Mouse (Mus musculus): ENCODE measurements at regions not wholly inside any gene's neighbourhood (a gene's known extent, or its start where the extent isn't known, plus 50 kb on each side); places are given as distances from the start of the nearest gene placed in this dataset.

- no peaks in the 10 kb centered on the region for H3K27me3 ChIP-seq (ENCODE audit: control insufficient read depth, insufficient read depth, low read length)
- ATAC-seq (ENCODE audit: low FRiP score, low read depth) (no peak), DNase-seq (ENCODE audit: low spot score) (peak; percentile 54)
- H3K4me1 ChIP-seq (ENCODE audit: control insufficient read depth, insufficient read depth, low read length), result peaks cover 60% of the 10 kb centered on the region
- H3K4me2 ChIP-seq (replicated peaks; ENCODE audit: low read depth, low read length, severe bottlenecking), result peak overlapping the region; percentile 33
- H3K27ac ChIP-seq (replicated peaks; ENCODE audit: low read depth, low read length), result peak overlapping the region; percentile 72
- no peaks in the 10 kb centered on the region for H3K36me3 ChIP-seq (ENCODE audit: control insufficient read depth, insufficient read depth, low read length)
- no peak for TF ChIP-seq POLR2A (IDR thresholded peaks at IDR 0.05; ENCODE audit: borderline replicate concordance, extremely low read depth, insufficient read depth, insufficient read length)
- WGBS, result 26% methylated on average over 15 of the region's 15 CpGs
- H3K4me3 ChIP-seq (replicated peaks; ENCODE audit: low read length), result no peak overlapping the region
- no peak overlapping the region for H3K9ac ChIP-seq (ENCODE audit: low read depth, low read length, severe bottlenecking)
- no peaks in the 10 kb centered on the region for H3K9me3 ChIP-seq (ENCODE audit: control insufficient read depth, low read length)
These were observed 354.0 kb downstream of the Ptpru start for GRCm38 (mm10) chr4:131483958-131484605.

GRCm38 (mm10) chr4:131484607-131485111 lies 353.4 kb downstream of the Ptpru start:
- Histone ChIP-seq H3K36me3 (ENCODE audit: control insufficient read depth, insufficient read depth, low read length) (no peaks in the 10 kb centered on the region), H3K9me3 (ENCODE audit: control insufficient read depth, low read length) (no peaks in the 10 kb centered on the region), H3K4me1 (ENCODE audit: control insufficient read depth, insufficient read depth, low read length) (peaks cover 63% of the 10 kb centered on the region), H3K4me2 (replicated peaks; ENCODE audit: low read depth, low read length, severe bottlenecking) (peak overlapping the region; percentile 33), H3K9ac (ENCODE audit: low read depth, low read length, severe bottlenecking) (no peak overlapping the region), H3K27me3 (ENCODE audit: control insufficient read depth, insufficient read depth, low read length) (no peaks in the 10 kb centered on the region), H3K27ac (replicated peaks; ENCODE audit: low read depth, low read length) (peak overlapping the region; percentile 72), H3K4me3 (replicated peaks; ENCODE audit: low read length) (no peak overlapping the region)
- 12% methylated on average over 14 of the region's 14 CpGs for WGBS
- no peak for TF ChIP-seq POLR2A (IDR thresholded peaks at IDR 0.05; ENCODE audit: borderline replicate concordance, extremely low read depth, insufficient read depth, insufficient read length)
- ATAC-seq (ENCODE audit: low FRiP score, low read depth), result peak; percentile 81
- DNase-seq (ENCODE audit: low spot score), result peak; percentile 82

- ATAC-seq (ENCODE audit: low FRiP score, low read depth) (no peak), DNase-seq (ENCODE audit: low spot score) (no peak)
- no peak for TF ChIP-seq POLR2A (IDR thresholded peaks at IDR 0.05; ENCODE audit: borderline replicate concordance, extremely low read depth, insufficient read depth, insufficient read length)
- H3K9ac ChIP-seq (ENCODE audit: low read depth, low read length, severe bottlenecking), result no peak overlapping the region
- WGBS, result 25% methylated on average over 13 of the region's 13 CpGs
- H3K4me2 ChIP-seq (replicated peaks; ENCODE audit: low read depth, low read length, severe bottlenecking), result peak overlapping the region; percentile 33
- H3K27ac ChIP-seq (replicated peaks; ENCODE audit: low read depth, low read length), result peak overlapping the region; percentile 72
- H3K9me3 ChIP-seq (ENCODE audit: control insufficient read depth, low read length), result no peaks in the 10 kb centered on the region
- H3K4me3 ChIP-seq (replicated peaks; ENCODE audit: low read length), result no peak overlapping the region
- no peaks in the 10 kb centered on the region for H3K36me3 ChIP-seq (ENCODE audit: control insufficient read depth, insufficient read depth, low read length)
- H3K4me1 ChIP-seq (ENCODE audit: control insufficient read depth, insufficient read depth, low read length), result peaks cover 66% of the 10 kb centered on the region
- no peaks in the 10 kb centered on the region for H3K27me3 ChIP-seq (ENCODE audit: control insufficient read depth, insufficient read depth, low read length)
These were observed 352.8 kb downstream of the Ptpru start for GRCm38 (mm10) chr4:131485126-131485825.

GRCm38 (mm10) chr4:131486821-131487220 lies 351.3 kb downstream of the Ptpru start:
- no peak for TF ChIP-seq POLR2A (IDR thresholded peaks at IDR 0.05; ENCODE audit: borderline replicate concordance, extremely low read depth, insufficient read depth, insufficient read length)
- no peak overlapping the region for H3K4me3 ChIP-seq (replicated peaks; ENCODE audit: low read length)
- 2% methylated on average over 4 of the region's 4 CpGs for WGBS
- no peaks in the 10 kb centered on the region for H3K9me3 ChIP-seq (ENCODE audit: control insufficient read depth, low read length)
- H3K27ac ChIP-seq (replicated peaks; ENCODE audit: low read depth, low read length), result no peak overlapping the region
- ATAC-seq (ENCODE audit: low FRiP score, low read depth), result 0 out of 2 replicates have a peak, but pooled peaks have one; percentile 23
- no peaks in the 10 kb centered on the region for H3K36me3 ChIP-seq (ENCODE audit: control insufficient read depth, insufficient read depth, low read length)
- peak; percentile 59 for DNase-seq (ENCODE audit: low spot score)
- peaks cover 62% of the 10 kb centered on the region for H3K4me1 ChIP-seq (ENCODE audit: control insufficient read depth, insufficient read depth, low read length)
- no peaks in the 10 kb centered on the region for H3K27me3 ChIP-seq (ENCODE audit: control insufficient read depth, insufficient read depth, low read length)
- no peak overlapping the region for H3K4me2 ChIP-seq (replicated peaks; ENCODE audit: low read depth, low read length, severe bottlenecking)
- no peak overlapping the region for H3K9ac ChIP-seq (ENCODE audit: low read depth, low read length, severe bottlenecking)

- Histone ChIP-seq H3K4me2 (replicated peaks; ENCODE audit: low read depth, low read length, severe bottlenecking) (no peak overlapping the region), H3K27ac (replicated peaks; ENCODE audit: low read depth, low read length) (no peak overlapping the region), H3K4me3 (replicated peaks; ENCODE audit: low read length) (no peak overlapping the region), H3K9ac (ENCODE audit: low read depth, low read length, severe bottlenecking) (no peak overlapping the region), H3K36me3 (ENCODE audit: control insufficient read depth, insufficient read depth, low read length) (no peaks in the 10 kb centered on the region), H3K9me3 (ENCODE audit: control insufficient read depth, low read length) (no peaks in the 10 kb centered on the region), H3K27me3 (ENCODE audit: control insufficient read depth, insufficient read depth, low read length) (no peaks in the 10 kb centered on the region), H3K4me1 (ENCODE audit: control insufficient read depth, insufficient read depth, low read length) (peaks cover 55% of the 10 kb centered on the region)
- ATAC-seq (ENCODE audit: low FRiP score, low read depth) (no peak), DNase-seq (ENCODE audit: low spot score) (peak; percentile 53)
- no peak for TF ChIP-seq POLR2A (IDR thresholded peaks at IDR 0.05; ENCODE audit: borderline replicate concordance, extremely low read depth, insufficient read depth, insufficient read length)
- 6% methylated on average over 6 of the region's 6 CpGs for WGBS
These were observed 349.8 kb downstream of the Ptpru start for GRCm38 (mm10) chr4:131488246-131488645.
